Mouse (Mus musculus): ENCODE measurements at regions not wholly inside any gene's neighbourhood (a gene's known extent, or its start where the extent isn't known, plus 50 kb on each side); places are given as distances from the start of the nearest gene placed in this dataset.
A peak's percentile ranks its signal among the peaks of the same experiment; 100 is the strongest.

DNA sequence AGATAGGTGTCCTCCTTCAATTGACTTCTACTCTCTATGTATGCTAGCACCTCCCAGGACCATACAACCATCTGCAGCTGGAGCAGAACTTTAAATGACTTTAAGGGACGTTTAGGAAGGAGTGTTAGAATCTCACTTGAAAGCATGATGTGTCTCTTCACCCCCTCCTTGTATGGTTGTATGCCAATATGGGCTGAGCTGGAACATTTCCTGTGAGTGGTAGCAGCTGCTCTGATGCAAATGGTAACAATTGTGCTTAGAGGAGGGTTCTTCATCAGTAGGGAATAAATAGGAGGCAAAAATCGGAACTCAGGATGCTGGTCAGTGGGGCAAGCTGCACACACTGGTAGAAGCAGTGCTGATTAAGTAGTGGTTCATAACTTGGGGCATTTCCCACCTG is 294.1 kb upstream of the Dpp10 start:
- H3K27me3 ChIP-seq = no peaks in the 10 kb centered on the region
- 69% methylated on average over 2 of the region's 2 CpGs for WGBS
- ATAC-seq = no peak
- no peak overlapping the region for H3K27ac ChIP-seq
- H3K4me3 ChIP-seq = no peak overlapping the region
- H3K4me2 ChIP-seq = no peak overlapping the region
- no peak overlapping the region for H3K9ac ChIP-seq
- no peaks in the 10 kb centered on the region for H3K4me1 ChIP-seq
- no peaks in the 10 kb centered on the region for H3K9me3 ChIP-seq (replicated peaks)
- no peaks in the 10 kb centered on the region for H3K36me3 ChIP-seq (ENCODE audit: poor library complexity, severe bottlenecking)

DNA sequence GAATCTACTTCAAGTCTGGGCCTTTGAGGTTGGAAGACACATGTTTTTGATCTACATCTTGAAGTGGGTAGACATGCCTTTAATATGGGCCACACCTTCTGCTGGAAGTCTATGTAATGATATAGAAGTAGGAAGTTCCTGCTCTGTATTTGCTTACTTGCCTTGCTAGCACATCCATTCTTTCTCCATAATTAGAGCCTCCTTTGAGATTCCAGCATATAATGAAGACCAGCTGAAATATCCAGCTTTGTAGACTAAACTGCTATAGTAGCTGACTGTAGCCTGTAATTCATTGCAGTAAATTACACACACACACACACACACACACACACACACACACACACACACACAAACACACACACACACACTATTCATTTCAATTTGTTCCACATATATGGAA is 293.3 kb upstream of the Dpp10 start:
- no peak for ATAC-seq
- Histone ChIP-seq H3K4me3 (no peak overlapping the region), H3K9ac (no peak overlapping the region), H3K27ac (no peak overlapping the region), H3K27me3 (no peaks in the 10 kb centered on the region), H3K4me2 (no peak overlapping the region), H3K4me1 (no peaks in the 10 kb centered on the region), H3K9me3 (replicated peaks) (no peaks in the 10 kb centered on the region), H3K36me3 (ENCODE audit: poor library complexity, severe bottlenecking) (no peaks in the 10 kb centered on the region)

DNA sequence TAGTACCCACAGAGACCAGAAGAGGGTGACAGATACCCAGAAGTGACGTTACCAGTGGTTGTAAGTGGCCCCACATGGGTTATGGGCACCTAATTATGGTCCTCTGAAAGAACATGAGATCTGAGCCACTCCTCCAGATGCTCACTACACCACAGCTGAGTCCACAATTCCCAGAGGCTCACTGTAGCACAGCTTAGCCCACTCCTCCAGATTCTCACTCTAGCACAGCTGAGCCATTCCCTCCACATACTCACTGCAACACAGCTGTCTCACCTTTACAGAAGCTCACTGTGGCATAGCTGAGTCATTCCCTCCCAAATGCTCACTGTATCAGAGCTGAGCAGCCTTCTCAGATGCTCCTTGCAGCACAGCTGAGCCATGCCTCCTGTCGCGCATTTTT is 286.9 kb upstream of the Dpp10 start:
- 0 out of 2 replicates have a peak, but pooled peaks have one; percentile 24 for ATAC-seq
- Histone ChIP-seq H3K27ac (no peak overlapping the region), H3K9me3 (replicated peaks) (no peaks in the 10 kb centered on the region), H3K9ac (no peak overlapping the region), H3K27me3 (no peaks in the 10 kb centered on the region), H3K4me3 (no peak overlapping the region), H3K4me1 (no peaks in the 10 kb centered on the region), H3K36me3 (ENCODE audit: poor library complexity, severe bottlenecking) (no peaks in the 10 kb centered on the region), H3K4me2 (no peak overlapping the region)
- 76% methylated on average over 3 of the region's 3 CpGs for WGBS

All from forebrain, embryonic 13.5 days (tissue).